Mouse (Mus musculus): ENCODE data around the gene Ube2o. TPM values are rescaled to one million over a fixed set of nuclear protein-coding genes. Genes with fewer than 3 reads are reported as not detected.

Gene Ube2o
- polyA plus RNA-seq, 1 experiment = 77.3 TPM

DNA sequence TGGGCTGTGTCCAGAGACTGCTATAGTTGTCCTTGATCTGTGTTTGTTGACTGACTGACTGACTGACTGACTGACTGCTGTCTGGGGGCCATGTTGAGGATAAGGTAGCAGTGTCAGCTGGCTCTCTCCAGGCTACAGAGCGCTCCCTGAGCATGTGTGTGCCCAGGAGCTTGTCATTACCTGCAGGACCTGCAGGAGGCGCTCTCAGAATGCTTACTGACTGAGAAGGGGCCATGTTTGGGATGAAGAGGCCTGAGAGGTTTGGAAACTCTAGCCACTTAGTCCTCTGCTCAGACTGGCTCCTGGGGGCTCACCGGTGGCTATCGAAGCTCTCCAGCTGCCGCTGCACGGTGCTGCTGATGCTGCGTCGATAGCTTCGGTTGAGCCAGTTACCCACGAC is 22.1 kb upstream of the Ube2o start:
- DNase-seq (ENCODE audit: low read depth in 1 of 2, low spot score in 2 of 2) = peak in 1 of 2 experiments; percentile 47
- TF ChIP-seq CTCF (IDR thresholded peaks at IDR 0.05; ENCODE audit: extremely low read depth, insufficient read depth, insufficient read length, insufficient replicate concordance) = peak; percentile 59; the same call in 1 of the 2 replicates
- no peak for TF ChIP-seq POLR2A (IDR thresholded peaks at IDR 0.05; ENCODE audit: low read depth, low read length)
- Histone ChIP-seq H3K4me1 (ENCODE audit: control insufficient read depth, insufficient read depth, insufficient read length) (peaks cover 17% of the 10 kb centered on the region), H3K4me3 (ENCODE audit: extremely low read depth, insufficient read depth, insufficient read length) (no peak overlapping the region), H3K36me3 (ENCODE audit: control insufficient read depth, insufficient read depth, low read length) (peaks cover 56% of the 10 kb centered on the region), H3K27ac (ENCODE audit: insufficient read depth, low read length) (no peak overlapping the region), H3K27me3 (ENCODE audit: control insufficient read depth, insufficient read depth, low read length) (no peaks in the 10 kb centered on the region)
- WGBS = 97% methylated on average over 10 of the region's 10 CpGs

GRCm38 (mm10) chr11:116602043-116602442 is 20.8 kb upstream of the Ube2o start:
- Histone ChIP-seq H3K4me1 (ENCODE audit: control insufficient read depth, insufficient read depth, insufficient read length) (peaks cover 5% of the 10 kb centered on the region; the same call in 1 of the 2 replicates), H3K27ac (ENCODE audit: insufficient read depth, low read length) (no peak overlapping the region), H3K36me3 (ENCODE audit: control insufficient read depth, insufficient read depth, low read length) (peaks cover 59% of the 10 kb centered on the region), H3K4me3 (ENCODE audit: extremely low read depth, insufficient read depth, insufficient read length) (no peak overlapping the region), H3K27me3 (ENCODE audit: control insufficient read depth, insufficient read depth, low read length) (no peaks in the 10 kb centered on the region)
- no peak for DNase-seq (ENCODE audit: low read depth in 1 of 2, low spot score in 2 of 2)
- TF ChIP-seq CTCF (IDR thresholded peaks at IDR 0.05; ENCODE audit: extremely low read depth, insufficient read depth, insufficient read length, insufficient replicate concordance) = no peak
- TF ChIP-seq POLR2A (IDR thresholded peaks at IDR 0.05; ENCODE audit: low read depth, low read length) = no peak
- WGBS = 93% methylated on average over 8 of the region's 8 CpGs

DNA sequence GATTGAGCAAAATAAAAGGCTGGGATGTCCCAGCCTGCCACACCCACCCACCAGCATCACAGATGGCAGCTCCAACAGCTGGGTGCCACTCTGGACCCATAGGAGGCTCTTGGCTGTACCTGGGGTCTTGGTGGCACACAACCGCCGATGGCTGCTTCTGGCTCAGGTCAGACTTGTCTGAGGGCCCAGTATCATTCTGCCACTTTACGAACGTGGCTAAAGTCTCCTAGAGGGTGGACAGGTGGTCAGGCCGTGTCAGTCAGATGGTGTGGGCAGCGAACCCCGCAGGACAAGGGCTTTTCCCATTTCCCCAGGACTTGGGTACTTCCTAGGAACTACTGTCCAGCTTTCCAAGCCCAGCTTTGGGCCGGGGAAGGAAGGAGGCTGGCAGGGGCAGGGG is 19.9 kb upstream of the Ube2o start:
- Histone ChIP-seq H3K36me3 (ENCODE audit: control insufficient read depth, insufficient read depth, low read length) (peaks cover 60% of the 10 kb centered on the region), H3K27ac (ENCODE audit: insufficient read depth, low read length) (no peak overlapping the region), H3K27me3 (ENCODE audit: control insufficient read depth, insufficient read depth, low read length) (no peaks in the 10 kb centered on the region), H3K4me1 (ENCODE audit: control insufficient read depth, insufficient read depth, insufficient read length) (no peaks in the 10 kb centered on the region), H3K4me3 (ENCODE audit: extremely low read depth, insufficient read depth, insufficient read length) (no peak overlapping the region)
- TF ChIP-seq POLR2A (IDR thresholded peaks at IDR 0.05; ENCODE audit: low read depth, low read length) (no peak), CTCF (IDR thresholded peaks at IDR 0.05; ENCODE audit: extremely low read depth, insufficient read depth, insufficient read length, insufficient replicate concordance) (no peak)
- 96% methylated on average over 8 of the region's 8 CpGs for WGBS
- no peak for DNase-seq (ENCODE audit: low read depth in 1 of 2, low spot score in 2 of 2)

DNA sequence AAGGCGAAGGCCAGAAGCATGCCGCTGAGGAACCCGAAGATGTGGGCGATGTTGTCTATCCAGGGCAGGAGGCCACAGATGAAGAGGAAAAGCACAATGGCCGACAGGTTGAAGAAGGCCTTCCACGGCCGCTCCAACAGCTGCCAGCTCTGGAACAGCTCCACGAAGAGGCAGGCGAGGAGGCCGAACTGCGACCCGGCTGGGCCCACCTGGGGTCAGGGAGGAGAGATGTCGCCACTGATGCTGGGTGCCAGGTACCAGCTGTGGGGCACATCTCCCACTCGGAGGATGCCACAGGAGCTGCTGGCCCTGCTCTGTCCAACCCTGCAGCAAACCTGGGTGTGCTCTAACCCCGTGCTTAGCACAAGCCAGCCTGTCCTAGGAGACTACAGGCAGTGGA is 18.0 kb upstream of the Ube2o start:
- DNase-seq (ENCODE audit: low read depth in 1 of 2, low spot score in 2 of 2) = no peak
- no peaks in the 10 kb centered on the region for H3K4me1 ChIP-seq (ENCODE audit: control insufficient read depth, insufficient read depth, insufficient read length)
- 94% methylated on average over 15 of the region's 15 CpGs for WGBS
- H3K4me3 ChIP-seq (ENCODE audit: extremely low read depth, insufficient read depth, insufficient read length) = no peak overlapping the region
- H3K36me3 ChIP-seq (ENCODE audit: control insufficient read depth, insufficient read depth, low read length) = peaks cover 47% of the 10 kb centered on the region
- no peaks in the 10 kb centered on the region for H3K27me3 ChIP-seq (ENCODE audit: control insufficient read depth, insufficient read depth, low read length)
- TF ChIP-seq POLR2A (IDR thresholded peaks at IDR 0.05; ENCODE audit: low read depth, low read length) = no peak
- TF ChIP-seq CTCF (IDR thresholded peaks at IDR 0.05; ENCODE audit: extremely low read depth, insufficient read depth, insufficient read length, insufficient replicate concordance) = no peak
- no peak overlapping the region for H3K27ac ChIP-seq (ENCODE audit: insufficient read depth, low read length)

DNA sequence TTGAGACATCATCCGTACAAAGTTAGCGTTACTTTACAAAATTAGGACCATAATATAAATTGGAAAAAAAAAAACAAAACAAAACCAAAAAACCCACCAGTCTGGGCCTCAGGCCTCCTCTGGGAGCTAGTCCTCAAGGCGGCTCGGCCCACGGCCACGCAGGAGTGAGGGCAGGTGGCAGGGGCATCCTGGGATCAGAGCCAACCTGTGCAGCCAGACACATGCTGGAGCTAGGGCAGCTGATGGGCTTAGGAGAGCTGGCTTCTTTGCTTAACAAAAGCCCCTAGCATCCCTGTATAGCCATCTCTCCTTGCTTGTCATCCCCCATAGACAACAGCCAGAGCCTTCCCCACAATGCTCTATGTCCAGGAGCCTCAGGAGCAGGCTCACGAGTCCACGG is 16.9 kb upstream of the Ube2o start:
- TF ChIP-seq POLR2A (IDR thresholded peaks at IDR 0.05; ENCODE audit: low read depth, low read length) (no peak), CTCF (IDR thresholded peaks at IDR 0.05; ENCODE audit: extremely low read depth, insufficient read depth, insufficient read length, insufficient replicate concordance) (no peak)

DNA sequence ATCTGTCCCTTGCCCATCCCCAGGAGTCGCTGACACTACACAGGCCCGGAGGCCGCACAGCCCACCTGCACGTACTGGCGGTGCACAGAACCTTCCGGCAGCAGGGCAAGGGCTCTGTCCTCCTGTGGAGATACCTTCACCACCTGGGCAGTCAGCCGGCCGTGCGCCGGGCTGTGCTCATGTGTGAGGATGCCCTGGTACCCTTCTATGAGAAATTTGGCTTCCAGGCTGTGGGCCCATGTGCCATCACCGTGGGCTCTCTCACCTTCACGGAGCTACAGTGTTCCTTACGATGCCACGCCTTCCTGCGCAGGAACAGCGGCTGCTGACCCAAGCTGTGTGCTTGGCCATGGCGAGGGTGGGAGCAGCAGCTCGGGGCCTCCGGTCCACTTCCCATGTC is 15.5 kb upstream of the Ube2o start:
- Histone ChIP-seq H3K27ac (ENCODE audit: insufficient read depth, low read length) (no peak overlapping the region), H3K4me3 (ENCODE audit: extremely low read depth, insufficient read depth, insufficient read length) (no peak overlapping the region), H3K4me1 (ENCODE audit: control insufficient read depth, insufficient read depth, insufficient read length) (no peaks in the 10 kb centered on the region), H3K27me3 (ENCODE audit: control insufficient read depth, insufficient read depth, low read length) (no peaks in the 10 kb centered on the region), H3K36me3 (ENCODE audit: control insufficient read depth, insufficient read depth, low read length) (peaks cover 28% of the 10 kb centered on the region)
- WGBS = 89% methylated on average over 19 of the region's 19 CpGs
- TF ChIP-seq POLR2A (IDR thresholded peaks at IDR 0.05; ENCODE audit: low read depth, low read length) (no peak), CTCF (IDR thresholded peaks at IDR 0.05; ENCODE audit: extremely low read depth, insufficient read depth, insufficient read length, insufficient replicate concordance) (no peak)
- DNase-seq (ENCODE audit: low read depth in 1 of 2, low spot score in 2 of 2) = no peak

More for the DNA sequence above, 16.9 kb upstream of the Ube2o start:
- Histone ChIP-seq H3K36me3 (ENCODE audit: control insufficient read depth, insufficient read depth, low read length) (peaks cover 36% of the 10 kb centered on the region), H3K27ac (ENCODE audit: insufficient read depth, low read length) (no peak overlapping the region), H3K4me1 (ENCODE audit: control insufficient read depth, insufficient read depth, insufficient read length) (no peaks in the 10 kb centered on the region), H3K4me3 (ENCODE audit: extremely low read depth, insufficient read depth, insufficient read length) (no peak overlapping the region), H3K27me3 (ENCODE audit: control insufficient read depth, insufficient read depth, low read length) (no peaks in the 10 kb centered on the region)
- WGBS = 84% methylated on average over 8 of the region's 8 CpGs
- no peak for DNase-seq (ENCODE audit: low read depth in 1 of 2, low spot score in 2 of 2)

DNA sequence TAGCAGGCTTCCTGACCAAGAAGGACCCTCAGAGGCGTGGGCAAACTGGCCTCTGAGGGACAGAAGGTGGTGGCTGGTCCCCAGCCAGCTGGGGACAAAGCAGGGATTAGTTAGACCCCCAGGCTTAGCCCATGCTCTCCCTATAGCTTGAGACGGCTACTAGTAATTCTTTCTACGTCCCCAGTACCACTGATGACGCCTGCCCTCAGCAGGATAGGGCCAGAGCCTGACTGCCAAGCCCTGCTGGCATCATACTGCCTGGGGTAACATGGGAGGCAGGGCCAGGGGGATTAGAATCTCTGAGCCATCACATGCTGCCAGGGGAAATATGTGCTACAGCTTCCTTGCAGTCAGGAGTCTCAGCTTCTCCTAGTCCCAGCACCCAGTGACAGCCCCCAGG is 12.1 kb upstream of the Ube2o start:
- H3K27me3 ChIP-seq (ENCODE audit: control insufficient read depth, insufficient read depth, low read length) = no peaks in the 10 kb centered on the region
- H3K4me1 ChIP-seq (ENCODE audit: control insufficient read depth, insufficient read depth, insufficient read length) = peaks cover 2% of the 10 kb centered on the region; the same call in 1 of the 2 replicates
- TF ChIP-seq CTCF (IDR thresholded peaks at IDR 0.05; ENCODE audit: extremely low read depth, insufficient read depth, insufficient read length, insufficient replicate concordance) (no peak), POLR2A (IDR thresholded peaks at IDR 0.05; ENCODE audit: low read depth, low read length) (no peak)
- DNase-seq (ENCODE audit: low read depth in 1 of 2, low spot score in 2 of 2) = no peak
- H3K36me3 ChIP-seq (ENCODE audit: control insufficient read depth, insufficient read depth, low read length) = peaks cover 5% of the 10 kb centered on the region; the same call in 1 of the 2 replicates
- no peak overlapping the region for H3K4me3 ChIP-seq (ENCODE audit: extremely low read depth, insufficient read depth, insufficient read length)
- no peak overlapping the region for H3K27ac ChIP-seq (ENCODE audit: insufficient read depth, low read length)
- WGBS = 80% methylated on average over 4 of the region's 4 CpGs

Data from spleen, adult 2 months (tissue).